Comparison of ENCODE assay signal across 14 mouse cellular contexts in genomic region chr9:76029471-76030199, GRCm38 (mm10). TPM values are rescaled to one million over a fixed set of nuclear protein-coding genes. Genes with fewer than 3 reads are reported as not detected.
DNase-seq lines count a peak whose midpoint lies in the region; ATAC-seq and TF ChIP-seq lines count a peak whose summit lies in the region.
"Had no signal": no experiment of that assay in that cellular context is flagged by ENCODE, and none has a peak within 500 bp of the region (broad histone marks: within the 10 kb centered on the region; RNA-seq: fewer than 3 reads in every experiment).

No protein-coding gene starts in this region.

- DNase-seq in cerebellum, adult 18-20 months: peak; percentile 38 to 43
- DNase-seq in cerebellum, postnatal 4 days (ENCODE audit: low spot score in 2 of 2): no peak
- no peak for DNase-seq in frontal cortex, postnatal 10 days (ENCODE audit: low spot score in 2 of 2)
- DNase-seq in lung, embryonic 14.5 days: peak; percentile 70
- no peak for DNase-seq in lung, adult 18-20 months
- DNase-seq in gastrocnemius, adult 2 months: peak; percentile 53
- DNase-seq: adrenal gland, postnatal 36 days; kidney, postnatal 14 days had no signal

- H3K4me3 ChIP-seq in lung, embryonic 14.5 days (ENCODE audit: low read depth, low read length): no peak overlapping the region
- peak overlapping the region; percentile 32; the same call in 1 of the 2 replicates for H3K4me3 ChIP-seq in gastrocnemius, adult 2 months
- H3K4me3 ChIP-seq in kidney, embryonic 16.5 days (ENCODE audit: low read length): no peak overlapping the region
- H3K4me3 ChIP-seq: heart, embryonic 10.5 days; hindbrain, embryonic 15.5 days; limb, embryonic 12.5 days had no signal

- 55% methylated on average over 16 of the region's 16 CpGs for WGBS in lung, embryonic 14.5 days
- WGBS in kidney, embryonic 16.5 days: 84% methylated on average over 16 of the region's 16 CpGs

- no peak overlapping the region for H3K4me2 ChIP-seq in lung, embryonic 14.5 days
- H3K4me2 ChIP-seq in kidney, embryonic 16.5 days (replicated peaks; ENCODE audit: low read depth, low read length): no peak overlapping the region
- H3K4me2 ChIP-seq: hindbrain, embryonic 15.5 days; limb, embryonic 12.5 days had no signal

- no peaks in the 10 kb centered on the region for H3K27me3 ChIP-seq in lung, embryonic 14.5 days (ENCODE audit: insufficient read depth, low read length)
- H3K27me3 ChIP-seq in kidney, embryonic 16.5 days (ENCODE audit: insufficient read depth, low read length): no peaks in the 10 kb centered on the region
- H3K27me3 ChIP-seq: hindbrain, embryonic 15.5 days; limb, embryonic 12.5 days had no signal

- H3K27ac ChIP-seq in lung, embryonic 14.5 days (ENCODE audit: low read depth): peak overlapping the region; percentile 58; the same call in 1 of the 2 replicates
- peak overlapping the region; percentile 53; the same call in 1 of the 2 replicates for H3K27ac ChIP-seq in gastrocnemius, adult 2 months
- no peak overlapping the region for H3K27ac ChIP-seq in kidney, embryonic 16.5 days (ENCODE audit: low read length)
- H3K27ac ChIP-seq: heart, embryonic 10.5 days; hindbrain, embryonic 15.5 days; limb, embryonic 12.5 days had no signal

- TF ChIP-seq CTCF in lung, embryonic 14.5 days (IDR thresholded peaks at IDR 0.05; ENCODE audit: low read depth): no peak
- no peak for TF ChIP-seq CTCF in gastrocnemius, adult 2 months (IDR thresholded peaks at IDR 0.05)

- ATAC-seq in frontal cortex, adult (ENCODE audit: low TSS enrichment): peak; percentile 77
- ATAC-seq in lung, embryonic 14.5 days (ENCODE audit: insufficient read depth): peak; percentile 44; the same call in 1 of the 2 replicates
- ATAC-seq in kidney, embryonic 16.5 days (ENCODE audit: low FRiP score, low TSS enrichment): no peak
- ATAC-seq: intestine, postnatal 0 days had no signal

- H3K9ac ChIP-seq in lung, embryonic 14.5 days: no peak overlapping the region
- no peak overlapping the region for H3K9ac ChIP-seq in kidney, embryonic 16.5 days (replicated peaks; ENCODE audit: low read length)
- H3K9ac ChIP-seq: hindbrain, embryonic 15.5 days; limb, embryonic 12.5 days had no signal

- H3K4me1 ChIP-seq in lung, embryonic 14.5 days (ENCODE audit: insufficient read depth): peaks cover 3% of the 10 kb centered on the region; the same call in 1 of the 2 replicates
- H3K4me1 ChIP-seq in kidney, embryonic 16.5 days (ENCODE audit: insufficient read depth, low read length): peaks cover 5% of the 10 kb centered on the region; the same call in 1 of the 2 replicates
- H3K4me1 ChIP-seq: heart, embryonic 10.5 days; hindbrain, embryonic 15.5 days; limb, embryonic 12.5 days had no signal

- intact Hi-C loops in gastrocnemius, adult 2 months (cut with DNase I): loop anchor here (10.0 kb wide), 1 partner anchor 65 kb away; no protein-coding TSS in a partner anchor

- H3K36me3 ChIP-seq in lung, embryonic 14.5 days (ENCODE audit: insufficient read depth): no peaks in the 10 kb centered on the region
- H3K36me3 ChIP-seq in kidney, embryonic 16.5 days (ENCODE audit: insufficient read depth, low read length): no peaks in the 10 kb centered on the region
- H3K36me3 ChIP-seq: heart, embryonic 10.5 days; hindbrain, embryonic 15.5 days; limb, embryonic 12.5 days had no signal

- no peaks in the 10 kb centered on the region for H3K9me3 ChIP-seq in lung, embryonic 14.5 days (ENCODE audit: low read depth, low read length)
- H3K9me3 ChIP-seq in kidney, embryonic 16.5 days (ENCODE audit: low read length): no peaks in the 10 kb centered on the region
- H3K9me3 ChIP-seq: heart, embryonic 10.5 days; hindbrain, embryonic 15.5 days; limb, embryonic 12.5 days had no signal

RNA-seq across cellular contexts. Expression of gene Hmgcll1, which starts 15.0 kb away (rescaled TPM):
- 9.3 and 9.5 TPM in 2 replicates for polyA plus RNA-seq in lung, embryonic 14.5 days (2014; fragmentation: Nextera tagmentation; extraction: Ambion mirVana)
- under 1 TPM; 0.17 to 0.28 TPM for total RNA-seq in gastrocnemius, adult 2 months (2021)
- 3.1 TPM in 2 replicates for polyA plus RNA-seq in kidney, embryonic 16.5 days (2015; fragmentation: Nextera tagmentation; extraction: Ambion mirVana)

Comparison
In these comparisons a context has a peak if more than half of its experiments do, and no peak if none do; other contexts are left out.
1. DNase-seq: peak in cerebellum, adult 18-20 months (2 of 2), lung, embryonic 14.5 days (single experiment) and gastrocnemius, adult 2 months (single experiment); none in cerebellum, postnatal 4 days (0 of 2), frontal cortex, postnatal 10 days (0 of 2) and lung, adult 18-20 months (0 of 2).